16 mouse cellular contexts compared by ENCODE assay signal in the genomic region with DNA sequence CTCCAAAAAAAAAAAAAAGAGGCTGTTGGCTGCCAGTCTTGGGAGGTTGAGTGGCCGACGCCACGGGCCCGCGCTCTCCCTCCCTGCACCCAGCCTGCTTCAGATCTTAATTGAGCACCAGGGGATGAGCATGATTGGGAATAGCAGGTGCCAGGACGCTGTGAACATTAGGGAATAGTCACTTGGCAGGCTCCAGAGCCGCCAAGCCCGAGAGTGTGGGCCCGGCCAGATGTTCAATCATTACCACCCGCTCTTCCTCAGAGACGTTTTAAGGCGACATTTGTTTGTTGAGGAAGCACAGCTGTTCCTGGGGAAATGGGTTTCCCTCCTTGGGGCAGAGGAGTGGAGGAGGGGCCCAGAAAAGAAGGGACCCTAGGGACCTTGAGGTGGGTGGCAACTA.
DNase-seq lines count a peak whose midpoint lies in the region; ATAC-seq lines count a peak whose summit lies in the region.
"Had no signal": no experiment of that assay in that cellular context is flagged by ENCODE, and none has a peak within 500 bp of the region (broad histone marks: within the 10 kb centered on the region; RNA-seq: fewer than 3 reads in every experiment).

No protein-coding gene starts in this region.

- no peaks in the 10 kb centered on the region for H3K36me3 ChIP-seq in embryonic facial prominence, embryonic 14.5 days (ENCODE audit: control insufficient read depth, insufficient read depth, low read length)
- H3K36me3 ChIP-seq in embryonic facial prominence, embryonic 10.5 days (replicated peaks), result no peaks in the 10 kb centered on the region
- H3K36me3 ChIP-seq: midbrain, embryonic 13.5 days had no signal

- H3K9ac ChIP-seq in embryonic facial prominence, embryonic 14.5 days (ENCODE audit: low read depth, low read length), result no peak overlapping the region
- H3K9ac ChIP-seq: midbrain, embryonic 13.5 days had no signal

- H3K9me3 ChIP-seq in embryonic facial prominence, embryonic 14.5 days (ENCODE audit: control insufficient read depth, low read length), result no peaks in the 10 kb centered on the region
- peaks cover 3% of the 10 kb centered on the region; the same call in 1 of the 2 replicates for H3K9me3 ChIP-seq in embryonic facial prominence, embryonic 10.5 days
- H3K9me3 ChIP-seq: midbrain, embryonic 13.5 days had no signal

- no peaks in the 10 kb centered on the region for H3K4me1 ChIP-seq in embryonic facial prominence, embryonic 14.5 days (ENCODE audit: control insufficient read depth, insufficient read depth, low read length)
- H3K4me1 ChIP-seq in embryonic facial prominence, embryonic 10.5 days, result peaks cover 7% of the 10 kb centered on the region
- H3K4me1 ChIP-seq: midbrain, embryonic 13.5 days had no signal

- H3K27me3 ChIP-seq in embryonic facial prominence, embryonic 14.5 days (replicated peaks; ENCODE audit: control insufficient read depth, insufficient read depth, low read length), result no peaks in the 10 kb centered on the region
- H3K27me3 ChIP-seq in embryonic facial prominence, embryonic 10.5 days (replicated peaks; ENCODE audit: low read depth, poor library complexity, severe bottlenecking), result no peaks in the 10 kb centered on the region
- H3K27me3 ChIP-seq: CH12.LX; midbrain, embryonic 13.5 days; Patski had no signal

- ATAC-seq in embryonic facial prominence, embryonic 14.5 days (ENCODE audit: low read depth), result 0 out of 2 replicates have a peak, but pooled peaks have one; percentile 24
- no peak for ATAC-seq in monocyte, adult 5-6 weeks (replicated peaks; ENCODE audit: insufficient number of reproducible peaks, low FRiP score, low TSS enrichment, poor library complexity, severe bottlenecking)
- ATAC-seq: midbrain, embryonic 13.5 days; Patski had no signal

- DNase-seq in embryonic facial prominence, embryonic 14.5 days (ENCODE audit: low spot score), result peak; percentile 43
- no peak for DNase-seq in embryonic facial prominence, embryonic 10.5 days (ENCODE audit: low spot score)
- DNase-seq in layer of hippocampus, adult 11-12 months (ENCODE audit: low spot score), result peak; percentile 50
- DNase-seq in layer of hippocampus, adult 9-10 months (ENCODE audit: low spot score), result no peak
- peak; percentile 31 to 44 for DNase-seq in right cerebral cortex, postnatal 10 days (ENCODE audit: low spot score in 2 of 2)
- no peak for DNase-seq in right cerebral cortex, postnatal 14 days
- no peak for DNase-seq in liver
- DNase-seq: cerebellum, adult 11 months; cerebellum, postnatal 25 days; gastrocnemius, adult 2 months; kidney, adult 2 months; kidney, postnatal 4 days had no signal

- H3K27ac ChIP-seq in embryonic facial prominence, embryonic 14.5 days (replicated peaks; ENCODE audit: low read depth, low read length), result no peak overlapping the region
- H3K27ac ChIP-seq in embryonic facial prominence, embryonic 10.5 days (replicated peaks), result no peak overlapping the region
- H3K27ac ChIP-seq: gastrocnemius, adult 2 months; midbrain, embryonic 13.5 days had no signal

- H3K4me3 ChIP-seq in embryonic facial prominence, embryonic 14.5 days (ENCODE audit: low read depth, low read length), result no peak overlapping the region
- H3K4me3 ChIP-seq in embryonic facial prominence, embryonic 10.5 days, result no peak overlapping the region
- H3K4me3 ChIP-seq: gastrocnemius, adult 2 months; midbrain, embryonic 13.5 days had no signal

- H3K4me2 ChIP-seq in embryonic facial prominence, embryonic 14.5 days (ENCODE audit: low read depth, low read length), result no peak overlapping the region
- H3K4me2 ChIP-seq: midbrain, embryonic 13.5 days had no signal

- WGBS in embryonic facial prominence, embryonic 14.5 days, result 40% methylated on average over 12 of the region's 12 CpGs
- 74% methylated on average over 12 of the region's 12 CpGs for WGBS in embryonic facial prominence, embryonic 10.5 days

Comparison
In these comparisons a context has a peak if more than half of its experiments do, and no peak if none do; other contexts are left out.
1. DNase-seq: peak in embryonic facial prominence, embryonic 14.5 days (single experiment), layer of hippocampus, adult 11-12 months (single experiment) and right cerebral cortex, postnatal 10 days (2 of 2); none in embryonic facial prominence, embryonic 10.5 days (single experiment), layer of hippocampus, adult 9-10 months (single experiment), right cerebral cortex, postnatal 14 days (single experiment) and liver (single experiment).